Mouse (Mus musculus): Measurements from ENCODE around the gene Ust. TPM values are rescaled to one million over a fixed set of nuclear protein-coding genes. Genes with fewer than 3 reads are reported as not detected.

Ust gene
- total RNA-seq, 2 experiments from 2014 or later = 26.2 to 33.5 TPM

DNA sequence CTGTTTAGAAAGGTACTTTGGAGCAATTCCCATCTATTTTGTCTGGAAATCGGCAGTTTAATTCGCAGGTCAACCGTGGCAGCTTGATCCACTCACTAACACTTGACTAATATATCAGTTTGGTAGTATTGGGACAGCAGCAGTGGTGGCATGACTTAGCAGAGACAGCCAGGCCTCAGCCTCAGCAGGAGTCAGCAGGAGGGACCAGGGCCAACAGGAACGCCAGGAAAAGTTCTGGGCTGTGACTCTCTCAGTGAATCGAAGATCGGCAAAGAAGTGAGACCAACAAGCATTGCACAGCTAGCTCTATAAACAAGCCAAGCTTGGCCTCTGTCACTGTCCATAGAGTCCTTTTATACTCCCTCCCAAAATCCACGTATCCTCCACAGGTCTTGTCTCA is 168.0 kb downstream of the Ust start:
- DNase-seq (ENCODE audit: low spot score in 2 of 2) = no peak
- intact Hi-C loops (cut with DNase I) = no loop called here

- DNase-seq (ENCODE audit: low spot score in 2 of 2) = no peak
- intact Hi-C loops (cut with DNase I) = no loop called here
These were observed 171.1 kb downstream of the Ust start for GRCm38 (mm10) chr10:8347497-8347896.

GRCm38 (mm10) chr10:8342556-8342955 is 176.1 kb downstream of the Ust start:
- DNase-seq (ENCODE audit: low spot score in 2 of 2) = no peak
- intact Hi-C loops (cut with DNase I) = no loop called here

GRCm38 (mm10) chr10:8339645-8340428 is 178.8 kb downstream of the Ust start:
- DNase-seq (ENCODE audit: low spot score in 2 of 2) = peak; percentile 14 to 33
- intact Hi-C loops (cut with DNase I) = no loop called here

GRCm38 (mm10) chr10:8336601-8337000 is 182.0 kb downstream of the Ust start:
- intact Hi-C loops (cut with DNase I) = no loop called here
- DNase-seq (ENCODE audit: low spot score in 2 of 2) = no peak

GRCm38 (mm10) chr10:8330958-8331357 is 187.7 kb downstream of the Ust start:
- intact Hi-C loops (cut with DNase I) = no loop called here
- DNase-seq (ENCODE audit: low spot score in 2 of 2) = no peak

DNA sequence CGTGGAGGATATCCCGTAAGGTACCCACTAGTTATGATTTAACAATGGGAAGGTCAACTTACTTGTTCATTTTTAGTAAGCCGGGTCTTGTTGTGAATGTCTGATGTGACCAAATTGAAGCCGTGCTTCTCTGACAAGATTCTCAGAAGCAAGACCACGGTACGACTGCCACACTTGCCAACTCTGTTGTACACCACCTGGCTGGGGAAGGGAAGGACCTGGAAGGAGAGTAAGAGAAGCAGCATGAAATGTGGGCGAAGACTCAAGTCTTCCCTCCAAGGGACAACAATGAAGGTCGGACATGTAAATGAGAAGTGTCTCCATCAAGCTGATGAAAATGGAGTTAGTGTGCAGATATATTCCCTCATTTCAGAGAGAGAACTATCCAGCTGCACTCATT is 188.6 kb downstream of the Ust start:
- intact Hi-C loops (cut with DNase I) = no loop called here
- DNase-seq (ENCODE audit: low spot score in 2 of 2) = no peak

GRCm38 (mm10) chr10:8323304-8323765 is 195.3 kb downstream of the Ust start:
- DNase-seq (ENCODE audit: low spot score in 2 of 2) = peak; percentile 27 to 69
- intact Hi-C loops (cut with DNase I) = loop anchor here (5.0 kb wide), 1 partner anchor 194 kb away; the partner anchor contains the start of gene Ust

DNA sequence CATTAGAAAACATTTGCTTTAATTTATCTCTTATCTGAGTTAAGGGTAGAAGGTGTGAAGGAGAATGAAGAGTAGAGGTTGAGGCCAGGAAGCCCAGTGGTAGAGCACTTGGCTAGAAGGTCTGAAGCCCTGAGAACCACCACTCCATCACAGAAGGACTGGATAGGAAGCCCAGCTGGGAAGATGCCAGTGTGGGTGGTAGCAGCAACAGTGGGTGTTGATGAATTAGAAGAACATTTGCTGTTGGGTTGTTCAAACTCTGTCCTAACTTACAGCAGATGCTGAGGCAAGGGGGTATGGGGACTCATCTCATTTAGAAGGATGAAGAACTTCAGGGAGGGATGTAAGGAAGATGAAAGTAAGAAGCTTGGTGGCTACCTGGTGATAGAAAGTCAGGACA is 197.9 kb downstream of the Ust start:
- intact Hi-C loops (cut with DNase I) = loop anchor here (5.0 kb wide), 1 partner anchor 197 kb away; the partner anchor contains the start of gene Ust
- DNase-seq (ENCODE audit: low spot score in 2 of 2) = no peak

GRCm38 (mm10) chr10:8309435-8309834 is 209.2 kb downstream of the Ust start:
- intact Hi-C loops (cut with DNase I) = no loop called here
- DNase-seq (ENCODE audit: low spot score in 2 of 2) = no peak

- no peak for DNase-seq (ENCODE audit: low spot score in 2 of 2)
- intact Hi-C loops (cut with DNase I) = no loop called here
These were observed 214.4 kb downstream of the Ust start for GRCm38 (mm10) chr10:8304211-8304610.

- intact Hi-C loops (cut with DNase I) = no loop called here
- peak; percentile 28 to 58 for DNase-seq (ENCODE audit: low spot score in 2 of 2)
These were observed 219.5 kb downstream of the Ust start for GRCm38 (mm10) chr10:8299166-8299565.

- DNase-seq (ENCODE audit: low spot score in 2 of 2) = no peak
- intact Hi-C loops (cut with DNase I) = no loop called here
These were observed 221.4 kb downstream of the Ust start for GRCm38 (mm10) chr10:8297214-8297613.

GRCm38 (mm10) chr10:8290661-8291060 is 228.0 kb downstream of the Ust start:
- intact Hi-C loops (cut with DNase I) = no loop called here
- DNase-seq (ENCODE audit: low spot score in 2 of 2) = no peak

DNA sequence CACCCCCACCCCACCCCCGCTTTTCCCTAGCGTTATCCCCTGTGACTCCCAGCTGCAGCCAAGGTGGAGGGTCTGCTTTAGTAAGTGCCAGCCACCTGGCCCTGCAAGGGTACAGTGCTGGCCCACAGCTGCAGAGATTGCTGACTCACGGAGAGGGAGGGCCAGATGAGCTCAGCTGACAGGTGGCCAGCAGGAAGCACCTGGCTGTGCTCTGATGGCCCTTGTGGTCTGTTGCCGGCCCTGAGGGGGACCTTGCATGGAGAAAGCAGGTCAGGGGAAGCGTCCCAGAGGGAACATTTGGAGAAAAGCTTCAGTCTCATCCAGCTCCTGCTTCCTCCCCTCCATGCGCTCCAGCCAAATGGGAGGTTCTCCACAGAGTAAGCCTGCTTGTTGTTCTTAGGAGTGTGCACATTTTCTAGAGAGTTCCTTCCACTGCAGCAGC is 231.3 kb downstream of the Ust start:
- DNase-seq (ENCODE audit: low spot score in 2 of 2) = no peak
- intact Hi-C loops (cut with DNase I) = no loop called here

GRCm38 (mm10) chr10:8283991-8284390 is 234.6 kb downstream of the Ust start:
- intact Hi-C loops (cut with DNase I) = no loop called here
- DNase-seq (ENCODE audit: low spot score in 2 of 2) = no peak

GRCm38 (mm10) chr10:8277094-8277493 is 241.5 kb downstream of the Ust start:
- intact Hi-C loops (cut with DNase I) = no loop called here
- no peak for DNase-seq (ENCODE audit: low spot score in 2 of 2)

DNA sequence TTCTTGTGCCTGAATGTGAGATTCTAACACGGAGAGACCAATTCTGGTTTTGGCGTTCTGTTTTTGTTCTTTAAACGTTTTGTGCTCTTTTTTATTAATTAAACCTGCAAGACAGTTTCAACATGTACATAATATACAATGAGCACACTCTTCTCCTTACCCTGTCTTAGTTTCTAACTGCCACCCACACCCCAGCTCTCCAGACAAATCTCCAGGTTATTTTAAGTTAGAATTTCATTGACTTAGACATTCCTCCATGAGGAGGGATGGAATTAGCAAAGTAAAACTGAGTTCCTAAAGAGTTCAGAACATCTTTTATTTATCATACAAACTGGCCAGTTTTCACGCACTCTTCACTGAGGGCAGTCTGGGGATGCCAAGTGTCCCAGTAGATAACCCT is 248.9 kb downstream of the Ust start:
- no peak for DNase-seq (ENCODE audit: low spot score in 2 of 2)
- intact Hi-C loops (cut with DNase I) = no loop called here

DNA sequence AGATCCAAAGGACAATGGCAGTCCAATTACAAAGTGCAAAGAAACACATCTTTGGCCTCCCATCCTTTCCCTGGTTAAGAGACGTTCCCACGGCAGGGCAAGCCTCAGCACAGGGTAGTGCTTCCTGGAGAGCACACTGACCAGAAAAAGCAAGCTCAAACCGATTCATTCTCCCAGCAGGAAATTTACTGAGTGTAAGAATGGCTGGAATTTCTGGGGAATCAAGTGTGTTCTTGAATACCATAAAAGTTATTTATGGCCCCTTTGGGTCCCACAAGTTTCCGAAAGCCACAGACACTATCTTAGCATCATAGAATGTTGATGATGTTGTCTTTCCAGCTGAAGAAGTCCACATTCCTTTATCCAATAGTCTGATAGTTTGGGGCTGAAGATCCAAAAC is 258.9 kb downstream of the Ust start:
- no peak for DNase-seq (ENCODE audit: low spot score in 2 of 2)
- intact Hi-C loops (cut with DNase I) = no loop called here

DNA sequence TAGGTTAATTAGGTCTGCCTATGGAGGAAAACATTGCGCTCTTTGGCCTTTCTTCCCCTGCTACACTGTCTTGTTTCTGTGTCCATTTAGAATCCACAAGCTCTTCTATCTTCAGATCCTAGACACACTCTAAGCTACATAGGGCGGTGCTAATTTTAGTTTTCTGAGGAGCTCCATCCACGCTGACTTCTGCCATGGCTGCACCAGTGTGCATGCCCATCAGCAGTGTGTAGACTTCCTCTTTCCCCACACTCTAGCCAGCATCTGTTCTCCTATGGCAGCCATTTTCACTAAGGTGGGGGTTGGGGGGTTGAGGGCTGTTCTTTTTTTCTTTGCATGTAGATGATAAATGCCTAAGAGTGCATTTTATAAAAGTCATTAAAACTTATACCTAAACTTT is 268.6 kb downstream of the Ust start:
- intact Hi-C loops (cut with DNase I) = no loop called here
- no peak for DNase-seq (ENCODE audit: low spot score in 2 of 2)

GRCm38 (mm10) chr10:8242336-8242735 is 276.3 kb downstream of the Ust start:
- peak; percentile 82 to 86 for DNase-seq (ENCODE audit: low spot score in 2 of 2)
- intact Hi-C loops (cut with DNase I) = loop anchor here (5.0 to 10.0 kb wide), 3 partner anchors 275 to 472 kb away; partner anchors contain the start of gene Ust
